Mouse (Mus musculus): ENCODE measurements around the gene Epha6.

GRCm38 (mm10) chr16:60102210-60102609 lies 503.1 kb downstream of the Epha6 start:
- TF ChIP-seq CTCF (IDR thresholded peaks at IDR 0.05; ENCODE audit: extremely low read depth, insufficient read length, insufficient replicate concordance, low read depth, low read length): no peak
- no peak for TF ChIP-seq POLR2A (IDR thresholded peaks at IDR 0.05; ENCODE audit: low read depth, low read length)
